Mouse (Mus musculus): ENCODE measurements around the gene Ankfy1.
"Not testable (repeated sequence)": the region's sequence is repeated elsewhere in the genome, so short reads cannot be mapped to it uniquely, and the experiment has no call there.

Ankfy1 gene

DNA sequence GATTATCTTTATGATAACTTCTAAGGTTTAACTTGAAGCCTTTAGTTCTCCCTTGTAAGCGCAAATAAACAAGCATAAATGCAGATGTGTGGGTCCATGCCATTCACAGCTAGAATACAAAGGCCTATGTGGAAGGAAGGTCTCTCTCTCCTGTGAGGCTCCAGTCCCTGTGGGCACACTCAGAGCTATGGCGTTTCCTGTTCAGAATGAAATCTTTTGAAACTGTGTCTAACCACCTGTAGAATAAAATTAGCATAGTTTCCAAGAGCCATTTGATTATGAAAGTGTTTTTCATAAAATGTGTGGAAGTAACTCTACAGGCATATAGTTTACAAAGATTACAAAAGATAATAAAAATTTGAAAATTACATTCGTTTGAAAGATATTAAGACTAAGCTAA is 28.4 kb downstream of the Ankfy1 start:
- DNase-seq (ENCODE audit: extremely low read depth, low read depth), result no peak

DNA sequence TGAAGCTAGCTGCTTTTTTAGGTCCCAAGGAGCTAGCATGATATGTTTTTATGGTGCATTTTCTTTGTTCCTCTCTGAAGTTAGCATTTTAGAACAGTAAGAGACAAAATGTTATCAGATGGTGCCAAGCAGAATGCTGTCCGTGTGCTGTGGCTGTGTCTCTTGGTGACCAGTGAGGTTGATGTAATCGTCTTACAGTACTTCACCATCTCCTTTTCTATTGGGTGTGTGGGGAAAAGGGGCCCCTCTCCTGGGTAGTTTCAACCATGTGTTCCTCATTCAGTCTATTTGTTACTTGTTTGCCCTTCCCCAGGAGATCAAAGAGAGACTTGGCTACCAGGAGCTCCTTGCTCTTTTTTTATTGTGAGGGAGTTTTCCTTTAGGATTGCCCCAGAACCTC is 33.4 kb downstream of the Ankfy1 start:
- no peak for DNase-seq (ENCODE audit: extremely low read depth, low read depth)

DNA sequence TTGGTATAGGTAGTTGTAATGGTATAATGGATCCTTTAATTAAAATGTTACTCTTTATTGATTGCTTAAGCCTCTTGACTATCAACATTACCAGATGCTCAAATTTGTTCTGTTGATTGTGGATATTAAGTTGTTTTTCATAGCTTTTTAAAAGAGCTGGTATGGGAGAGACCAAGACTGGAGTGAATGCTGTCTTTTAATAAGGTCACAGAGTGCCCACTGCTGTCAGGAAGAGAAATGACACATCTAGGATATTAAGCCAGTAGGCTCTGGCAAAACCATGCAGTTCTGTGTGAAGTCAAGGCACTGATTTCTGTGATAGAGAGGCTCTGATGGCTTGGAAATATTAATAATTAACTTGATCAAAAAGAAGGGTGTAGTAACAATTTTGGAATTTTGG is 34.1 kb downstream of the Ankfy1 start:
- DNase-seq (ENCODE audit: extremely low read depth, low read depth), result no peak

DNA sequence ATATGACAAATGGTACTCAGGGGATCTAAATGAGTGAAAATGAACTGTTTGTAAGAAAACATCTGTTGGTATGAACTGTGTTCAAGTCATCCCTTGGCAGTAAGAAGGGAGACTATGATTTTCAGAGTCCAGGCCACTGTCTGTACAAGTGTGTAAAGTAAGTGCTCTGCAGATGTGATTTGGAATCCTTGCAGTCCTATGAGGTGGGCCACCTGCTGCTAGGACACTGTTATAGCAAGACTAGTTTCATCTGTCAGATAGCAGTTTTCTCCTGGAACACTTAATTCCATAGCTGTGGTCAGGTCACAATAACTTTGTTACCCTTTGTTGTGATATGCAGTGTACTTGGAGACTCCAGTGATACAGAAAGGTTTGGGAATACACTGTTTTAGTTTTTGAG is 36.2 kb downstream of the Ankfy1 start:
- no peak for DNase-seq (ENCODE audit: extremely low read depth, low read depth)

DNA sequence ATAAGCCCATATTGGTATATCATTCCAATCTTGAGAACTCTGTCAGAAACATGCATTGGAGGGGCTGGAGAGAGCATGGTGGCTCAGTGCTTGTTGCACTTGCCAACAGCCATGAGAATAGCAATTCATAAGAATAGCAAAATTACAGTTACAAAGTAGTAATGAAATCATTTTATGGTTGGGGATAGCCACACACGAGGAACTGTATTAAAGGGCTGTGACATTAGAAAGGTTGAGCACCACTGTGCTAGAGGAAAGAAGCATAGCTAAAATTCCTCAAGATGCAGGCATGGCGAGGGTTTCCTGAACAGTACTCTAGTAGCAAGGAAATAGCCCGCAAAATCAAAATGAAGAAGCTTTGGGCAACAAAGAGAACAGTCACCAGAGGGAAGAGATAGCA is 43.9 kb downstream of the Ankfy1 start:
- DNase-seq (ENCODE audit: extremely low read depth, low read depth), result no peak

DNA sequence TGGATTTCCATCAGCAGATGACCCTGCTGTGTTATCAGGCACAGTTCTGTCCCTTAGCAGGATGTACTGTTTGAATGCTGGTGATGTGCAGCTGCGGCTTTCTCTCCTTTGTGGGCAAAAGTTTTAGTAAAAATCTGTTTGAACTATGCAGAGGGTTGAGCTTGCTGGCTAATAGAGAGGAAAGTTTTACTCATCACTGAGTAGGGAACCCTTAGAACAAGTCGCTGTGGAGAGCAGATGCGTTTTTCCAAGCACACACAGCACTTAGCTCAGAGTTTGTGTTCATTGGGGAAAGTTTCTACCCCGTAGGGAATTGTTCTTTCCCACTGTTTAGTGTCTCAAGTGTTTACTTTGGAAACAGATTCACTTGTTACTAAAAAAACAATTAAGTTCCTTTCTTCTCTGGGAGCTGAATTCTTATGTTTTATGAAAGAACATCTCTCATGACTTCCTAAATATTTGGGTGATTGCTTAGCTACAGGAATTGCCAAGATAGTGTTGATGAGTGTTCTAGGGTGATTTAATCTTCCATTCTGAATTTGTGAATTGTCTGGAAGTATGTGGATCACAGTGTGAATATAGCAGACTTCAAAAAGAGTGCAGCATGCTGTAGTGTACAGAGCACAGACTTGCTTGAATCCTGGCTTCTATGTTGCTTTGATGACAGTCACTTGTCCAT is 45.2 kb downstream of the Ankfy1 start:
- DNase-seq (ENCODE audit: extremely low read depth, low read depth), result no peak

DNA sequence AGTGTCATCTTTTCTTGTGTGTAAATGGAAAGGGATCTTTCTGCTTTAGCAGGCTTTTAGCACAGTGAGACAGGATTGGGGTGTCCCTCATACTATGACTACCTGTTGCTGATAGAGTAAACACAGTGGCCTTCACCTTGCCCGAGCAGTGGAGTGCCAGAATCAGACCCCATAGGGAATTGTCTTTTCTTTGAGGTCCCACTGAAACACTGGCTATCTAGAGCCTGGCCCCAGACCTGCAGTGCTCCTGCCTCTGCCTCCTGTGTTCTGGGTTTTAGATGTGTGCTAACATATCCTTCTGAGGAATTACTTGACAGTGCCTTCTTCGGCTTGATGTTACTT is 45.7 kb downstream of the Ankfy1 start:
- DNase-seq (ENCODE audit: extremely low read depth, low read depth), result no peak

DNA sequence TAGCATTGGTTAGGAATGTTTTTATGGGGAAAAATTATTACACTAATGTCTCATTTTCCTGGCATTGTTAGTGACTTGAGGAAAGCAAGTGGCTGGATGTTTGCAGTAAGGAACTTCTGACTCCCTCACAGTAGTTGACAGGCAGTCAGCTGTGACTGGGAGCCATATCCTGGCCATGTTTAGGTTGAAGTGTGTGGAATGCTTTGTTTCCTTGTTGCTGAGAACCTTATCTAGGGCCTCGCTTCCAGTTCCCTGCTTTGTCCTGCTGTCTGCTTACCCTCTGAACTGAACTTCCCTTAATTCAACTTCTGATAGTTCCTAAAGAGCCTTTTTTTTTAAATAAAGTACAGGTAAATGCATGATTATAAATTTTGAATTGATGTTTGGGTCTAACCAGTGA is 46.5 kb downstream of the Ankfy1 start:
- no peak for DNase-seq (ENCODE audit: extremely low read depth, low read depth)

DNA sequence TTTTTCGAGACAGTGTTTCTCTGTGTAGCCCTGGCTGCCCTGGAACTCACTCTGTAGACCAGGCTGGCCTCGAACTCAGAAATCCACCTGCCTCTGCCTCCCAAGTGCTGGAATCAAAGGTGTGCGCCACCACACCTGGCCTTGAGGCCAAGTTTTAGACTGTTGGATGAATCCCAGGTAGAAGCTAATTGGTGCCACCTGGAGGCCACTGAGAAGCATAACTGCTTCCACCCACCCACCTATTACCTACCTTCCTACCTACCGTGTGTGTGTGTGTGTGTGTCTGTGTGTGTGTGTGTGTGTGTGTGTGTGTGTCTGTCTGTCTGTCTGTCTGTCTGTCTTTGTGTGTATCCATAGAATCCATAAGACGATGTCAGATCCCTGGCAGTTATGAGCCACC is 47.7 kb downstream of the Ankfy1 start:
- not testable (repeated sequence) for DNase-seq (ENCODE audit: extremely low read depth, low read depth)

DNA sequence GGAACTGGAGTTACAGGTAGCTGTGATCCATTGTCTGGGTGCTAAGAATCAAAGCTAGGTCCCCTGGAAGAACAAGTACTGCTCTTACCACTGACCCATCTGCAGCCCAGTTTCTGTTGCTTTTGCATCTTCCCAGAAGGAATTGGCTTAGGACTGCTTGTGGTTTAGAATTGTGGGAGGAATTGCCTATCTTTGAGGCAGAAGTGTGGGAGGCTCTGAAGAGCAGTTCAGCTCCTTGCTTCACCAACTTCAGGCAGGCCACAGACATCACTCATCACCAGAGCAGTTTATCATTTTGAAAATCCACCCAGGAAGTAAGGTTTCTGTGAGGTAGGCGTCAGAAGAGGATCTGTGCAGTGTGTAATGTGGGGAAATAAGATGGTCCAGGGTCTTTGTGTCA is 49.2 kb downstream of the Ankfy1 start:
- DNase-seq (ENCODE audit: extremely low read depth, low read depth), result no peak

DNA sequence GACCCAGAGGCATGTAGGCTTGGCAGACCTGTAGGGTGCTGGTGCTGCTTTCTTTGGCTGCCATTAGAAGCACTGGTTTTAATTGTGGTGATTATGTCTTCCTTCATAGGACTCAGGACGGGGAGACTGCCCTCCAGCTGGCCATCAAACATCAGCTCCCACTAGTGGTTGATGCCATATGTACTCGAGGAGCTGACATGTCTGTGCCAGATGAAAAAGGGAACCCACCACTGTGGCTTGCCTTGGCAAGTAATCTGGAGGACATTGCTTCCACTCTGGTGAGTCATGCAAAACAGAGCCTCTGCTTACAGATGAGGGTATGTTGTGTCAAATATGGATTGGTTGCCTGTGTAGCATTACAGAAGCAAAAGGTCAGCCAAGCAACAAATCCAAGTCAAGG is 62.1 kb downstream of the Ankfy1 start:
- peak; percentile 11 for DNase-seq (ENCODE audit: extremely low read depth, low read depth)

DNA sequence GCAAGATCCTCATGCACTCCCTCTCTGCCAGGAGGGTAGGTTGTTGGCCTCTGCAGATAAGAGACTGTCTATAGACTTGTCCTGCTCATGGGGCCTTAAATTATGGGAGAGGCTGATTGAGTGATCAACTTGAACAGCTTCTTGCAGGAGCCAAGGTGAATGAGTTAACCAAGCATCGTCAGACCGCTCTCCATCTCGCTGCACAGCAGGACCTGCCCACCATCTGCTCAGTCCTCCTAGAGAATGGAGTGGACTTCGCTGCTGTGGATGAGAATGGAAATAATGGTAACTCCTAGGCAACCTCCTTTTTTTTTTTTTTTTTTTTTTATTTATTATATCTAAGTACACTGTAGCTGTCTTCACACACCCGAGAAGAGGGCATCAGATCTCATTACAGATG is 68.5 kb downstream of the Ankfy1 start:
- DNase-seq (ENCODE audit: extremely low read depth, low read depth), result no peak

DNA sequence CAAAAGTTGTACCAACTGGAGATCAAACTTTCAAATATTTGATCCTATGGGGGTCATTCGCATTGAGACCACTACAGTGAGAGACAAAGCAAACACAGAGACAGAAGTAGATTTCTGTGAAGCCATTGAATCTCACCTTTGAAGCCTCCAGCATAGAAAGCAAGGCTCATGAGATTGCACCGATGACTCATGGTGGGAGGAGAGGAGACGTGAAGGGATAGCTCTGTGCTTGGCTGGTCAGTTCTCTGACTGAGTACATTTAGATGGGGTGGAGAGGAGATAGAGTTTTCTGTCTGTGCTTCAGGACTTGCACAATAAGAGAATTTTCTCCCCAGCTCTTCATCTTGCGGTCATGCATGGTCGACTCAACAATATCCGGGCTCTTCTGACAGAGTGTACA is 69.8 kb downstream of the Ankfy1 start:
- no peak for DNase-seq (ENCODE audit: extremely low read depth, low read depth)

DNA sequence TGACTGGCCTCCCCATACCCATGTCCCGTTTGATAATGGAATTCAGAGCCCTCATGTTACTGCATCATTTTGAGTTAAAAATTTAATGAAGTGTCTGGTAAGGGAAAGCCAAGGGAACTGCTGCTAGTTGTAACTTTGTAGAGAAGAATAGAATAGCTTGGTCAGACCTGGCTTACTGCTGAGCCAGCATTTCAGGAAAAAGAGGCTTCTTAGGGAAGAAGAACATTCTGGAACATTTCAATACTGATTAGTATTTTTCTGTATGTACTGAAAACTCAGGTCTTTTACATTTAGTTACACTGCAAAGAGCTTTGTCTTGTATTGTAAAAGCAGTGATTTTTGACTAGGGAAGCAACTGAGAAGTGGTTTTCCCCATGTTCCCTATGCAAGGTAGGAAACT is 71.0 kb downstream of the Ankfy1 start:
- DNase-seq (ENCODE audit: extremely low read depth, low read depth), result no peak

DNA sequence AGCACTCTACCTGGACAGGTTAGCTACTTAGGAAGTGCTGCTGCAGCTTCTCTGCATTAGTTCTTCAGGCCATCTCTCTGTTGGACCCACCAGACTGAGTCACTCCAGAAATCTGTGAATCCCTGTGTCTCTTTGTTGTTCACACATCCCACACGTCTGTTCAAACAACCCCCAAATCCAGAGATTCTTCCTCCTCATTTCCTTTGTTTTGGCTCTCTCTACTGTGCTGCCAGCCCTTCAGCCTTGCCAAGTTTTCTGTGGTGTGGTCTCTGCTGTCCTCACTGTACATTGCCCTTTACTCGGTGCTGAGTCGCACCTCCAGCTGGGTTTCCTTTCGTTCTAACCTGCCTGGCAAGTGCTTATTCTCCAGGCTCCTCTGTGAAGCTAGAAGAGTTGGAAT is 74.5 kb downstream of the Ankfy1 start:
- no peak for DNase-seq (ENCODE audit: extremely low read depth, low read depth)

DNA sequence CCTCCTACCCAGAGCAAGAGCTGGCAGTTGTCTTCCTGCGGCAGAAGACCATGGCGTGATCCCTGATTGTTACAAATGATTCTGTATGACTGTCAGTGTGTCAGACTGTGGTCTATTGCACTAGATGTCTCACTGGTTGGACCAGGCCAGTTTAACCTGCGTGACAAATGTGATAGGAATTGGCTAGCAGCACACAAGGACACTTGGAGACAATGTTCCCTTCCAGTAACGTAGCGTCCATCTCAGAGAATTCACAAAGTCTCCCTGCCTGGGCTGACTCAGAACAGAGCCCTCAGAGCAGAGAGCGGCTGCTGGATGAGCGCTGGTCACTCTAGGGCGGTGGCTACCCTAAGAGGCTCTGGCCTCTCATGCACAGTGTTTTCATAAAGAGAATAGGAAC is 77.9 kb downstream of the Ankfy1 start:
- DNase-seq (ENCODE audit: extremely low read depth, low read depth), result no peak

DNA sequence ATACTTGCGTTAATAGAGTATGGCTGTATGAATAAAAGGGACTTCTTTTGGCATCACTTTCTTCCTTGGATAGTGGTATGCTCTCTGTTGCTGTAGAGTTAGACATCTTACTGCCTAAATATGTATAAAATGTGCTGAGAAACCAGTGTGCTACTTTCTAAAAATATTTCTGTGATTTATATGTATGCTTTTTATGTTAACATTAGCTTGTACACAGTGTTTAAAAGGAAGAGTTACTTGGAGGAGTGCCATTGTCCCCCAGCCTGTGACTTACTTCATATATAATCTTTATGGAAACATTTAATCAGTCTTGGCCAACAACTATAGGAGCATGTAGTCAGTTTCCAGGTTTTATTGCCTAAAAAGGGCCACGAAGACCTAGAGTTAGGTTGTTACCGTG is 79.3 kb downstream of the Ankfy1 start:
- no peak for DNase-seq (ENCODE audit: extremely low read depth, low read depth)

DNA sequence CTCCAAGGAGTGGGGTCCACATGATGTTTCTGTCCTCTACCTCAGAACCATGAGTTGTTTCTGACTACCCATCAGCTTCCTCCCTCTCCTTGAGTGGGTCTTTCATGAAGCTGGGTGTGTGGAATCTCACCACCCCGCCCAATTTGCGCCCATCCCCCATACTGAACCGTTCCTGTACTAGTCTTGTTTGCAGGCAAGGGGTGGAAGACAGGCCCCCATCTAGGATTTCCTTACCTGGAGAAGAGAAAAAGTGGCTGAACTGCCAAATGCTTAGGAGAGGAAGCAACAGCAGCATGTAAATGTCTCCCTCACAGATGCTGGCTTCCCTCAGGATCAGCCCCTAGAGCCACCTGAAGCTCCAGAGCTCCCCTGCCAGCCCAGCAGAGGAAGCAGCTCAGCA is 80.5 kb downstream of the Ankfy1 start:
- no peak for DNase-seq (ENCODE audit: extremely low read depth, low read depth)

DNA sequence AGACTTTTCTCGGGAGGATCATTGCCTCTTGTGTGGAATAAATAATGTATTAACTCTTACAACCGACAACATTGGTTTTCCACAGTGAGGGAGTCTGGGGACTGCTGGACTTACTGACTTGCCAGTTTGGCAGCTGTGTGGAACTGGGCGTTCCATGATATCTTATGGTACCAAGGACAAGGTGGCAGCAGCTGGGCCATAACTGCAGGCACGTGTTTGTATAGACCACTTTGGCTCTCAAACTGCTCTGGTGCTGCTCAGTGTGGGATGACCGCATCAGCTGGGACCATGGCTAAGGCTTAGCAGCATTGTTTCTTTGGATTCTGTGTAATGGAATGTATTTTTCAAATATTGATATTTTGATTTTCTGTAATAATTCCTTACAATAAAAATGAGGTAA is 81.0 kb downstream of the Ankfy1 start:
- DNase-seq (ENCODE audit: extremely low read depth, low read depth), result no peak

DNA sequence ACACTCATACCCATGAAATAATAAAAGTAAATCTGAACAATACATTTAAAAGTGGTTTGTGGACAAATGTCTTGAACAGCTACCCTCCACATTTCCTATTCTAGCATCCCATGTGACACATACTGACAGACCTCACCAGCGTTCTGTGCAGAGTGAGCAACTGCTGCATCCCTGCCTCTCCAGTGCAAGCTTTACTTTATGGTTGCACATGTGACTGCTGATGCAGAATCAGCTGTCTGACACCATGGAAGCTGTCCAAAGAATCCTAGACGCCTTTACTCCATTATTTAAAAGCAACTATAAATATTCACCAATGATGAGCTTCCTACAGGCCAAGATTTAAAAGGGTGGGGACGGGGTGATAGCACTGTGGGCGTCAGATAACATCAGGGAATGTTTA is 81.7 kb downstream of the Ankfy1 start:
- no peak for DNase-seq (ENCODE audit: extremely low read depth, low read depth)

DNA sequence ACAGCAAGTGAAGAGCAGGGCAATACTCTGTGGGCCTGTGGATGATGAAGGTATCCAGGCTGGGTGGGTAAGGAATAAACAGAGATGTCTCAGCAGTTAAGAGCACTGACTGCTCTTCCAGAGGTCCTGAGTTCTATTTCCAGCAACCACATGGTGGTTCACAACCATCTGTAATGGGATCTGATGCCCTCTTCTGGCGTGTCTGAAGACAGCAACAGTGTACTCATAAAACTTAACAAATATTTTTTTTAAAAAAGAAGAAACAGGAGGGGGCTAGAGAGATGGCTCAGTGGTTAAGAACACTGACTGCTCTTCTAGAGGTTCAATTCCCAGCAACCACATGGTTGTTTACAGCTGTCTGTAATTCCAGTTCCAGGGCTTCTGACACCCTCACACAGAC is 82.8 kb downstream of the Ankfy1 start:
- not testable (repeated sequence) for DNase-seq (ENCODE audit: extremely low read depth, low read depth)

DNA sequence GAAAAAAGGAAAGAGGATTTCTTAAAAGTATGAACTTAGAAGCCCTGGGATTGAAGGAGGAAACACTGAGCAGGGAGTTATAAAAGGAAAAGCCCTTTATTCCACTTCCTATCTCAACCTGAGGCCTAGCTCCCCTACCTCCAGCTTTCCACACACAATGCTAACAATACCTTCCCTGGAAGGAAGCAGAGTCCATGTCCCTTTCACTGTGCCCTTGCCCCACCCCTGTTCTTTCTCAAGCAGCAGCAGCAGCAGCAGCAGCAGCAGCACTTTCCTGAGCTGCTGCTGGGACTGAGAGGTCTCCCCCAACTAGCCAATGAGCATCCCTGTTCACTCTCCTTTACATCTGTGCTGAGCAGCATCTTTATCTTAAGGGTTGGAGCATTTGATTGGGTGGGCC is 89.2 kb downstream of the Ankfy1 start:
- DNase-seq (ENCODE audit: extremely low read depth, low read depth), result no peak

DNA sequence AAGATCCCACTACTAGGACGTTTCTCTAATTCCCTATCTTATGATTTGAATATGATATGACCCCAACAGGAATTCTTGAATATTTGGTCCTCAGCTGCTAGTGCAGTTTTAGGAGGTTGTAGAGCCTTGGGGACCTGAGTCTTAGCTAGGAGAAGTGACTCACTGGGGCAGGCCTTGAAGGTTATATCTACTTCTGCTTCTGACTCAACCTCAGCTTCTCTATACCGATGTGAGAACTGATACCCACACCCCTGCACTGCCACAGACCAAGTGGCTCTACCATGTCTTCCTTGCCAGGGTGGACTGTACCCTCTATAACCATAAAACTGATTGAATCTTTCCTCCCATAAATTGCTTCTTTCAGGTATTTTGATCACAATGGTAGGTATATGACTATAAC is 92.3 kb downstream of the Ankfy1 start:
- no peak for DNase-seq (ENCODE audit: extremely low read depth, low read depth)

DNA sequence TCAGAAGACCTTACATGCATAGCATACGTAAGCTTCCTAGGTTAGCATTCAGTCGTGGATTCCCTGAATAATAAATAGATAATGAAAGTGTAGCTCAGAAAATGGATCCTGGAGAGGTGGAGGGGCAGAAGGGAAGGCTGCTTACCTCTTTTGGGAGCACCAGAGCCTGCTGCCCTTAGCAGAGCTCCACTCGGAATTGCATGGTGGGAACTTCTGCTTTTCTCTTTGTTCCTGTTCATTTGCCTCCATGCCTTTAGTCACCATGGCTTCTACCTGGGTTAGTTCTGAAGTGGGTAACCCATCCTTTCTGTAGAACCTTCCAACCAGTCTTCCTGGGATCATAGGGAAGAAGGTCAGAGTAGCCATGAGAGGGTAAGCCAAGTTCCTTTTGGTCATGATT is 92.7 kb downstream of the Ankfy1 start:
- DNase-seq (ENCODE audit: extremely low read depth, low read depth), result no peak
